Mouse (Mus musculus) kidney, postnatal 25 days (tissue): ENCODE data around the gene Kank2.
"Not testable (repeated sequence)": the region's sequence is repeated elsewhere in the genome, so short reads cannot be mapped to it uniquely, and the experiment has no call there.

Experiments used
- DNase-seq, 2 experiments: peaks; one replicate each; pipeline ENCODE4 v3.0.0; 2021; ENCODE audit warnings: mixed read lengths in 2 of 2

The Kank2 gene

DNA sequence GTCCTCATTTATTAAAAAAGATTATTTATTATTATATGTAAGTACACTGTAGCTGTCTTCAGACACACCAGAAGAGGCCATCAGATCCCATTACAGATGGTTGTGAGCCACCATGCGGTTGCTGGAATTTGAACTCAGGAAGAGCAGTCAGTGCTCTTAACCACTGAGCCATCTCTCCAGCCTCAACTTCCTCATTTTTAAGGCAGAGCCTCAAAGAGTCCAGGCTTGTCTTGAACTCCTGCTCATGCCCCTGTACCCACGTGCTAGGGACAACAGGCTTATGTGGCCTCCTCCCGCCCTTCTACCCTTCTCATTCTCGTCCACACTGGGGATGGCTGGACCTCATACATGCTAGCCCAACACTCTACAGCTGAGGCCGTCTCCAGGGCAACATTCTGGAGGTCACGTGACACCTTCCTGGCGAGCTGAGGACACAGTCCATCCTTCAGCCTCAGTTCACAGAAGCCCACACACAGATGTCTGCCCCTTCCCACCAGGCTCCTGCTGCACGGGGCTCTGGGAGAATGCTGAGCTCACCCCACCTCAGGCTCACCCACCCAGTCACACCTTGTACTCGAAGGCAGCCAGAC, 18.3 kb upstream of the Kank2 start:
- DNase-seq, result peak in 1 of 2 experiments; percentile 24

DNA sequence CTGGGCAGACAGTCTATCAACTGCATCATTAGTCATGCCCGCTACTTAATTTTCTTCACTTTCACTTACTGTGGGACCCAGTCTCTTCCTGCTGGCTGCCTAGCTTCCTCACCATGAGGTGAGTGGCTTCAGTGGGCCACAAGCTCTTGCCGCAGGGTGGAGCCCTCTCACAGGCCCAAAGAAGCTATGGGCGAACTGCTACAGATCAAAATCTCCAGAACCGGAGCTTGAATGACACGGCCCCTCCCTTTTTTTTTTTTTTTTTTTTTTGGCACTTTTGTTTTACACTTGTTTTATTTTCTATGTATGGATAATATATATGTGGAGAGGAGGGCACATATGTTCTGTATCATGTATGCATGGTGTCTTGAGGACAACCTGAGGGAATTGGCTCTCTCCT, 12.6 kb upstream of the Kank2 start:
- DNase-seq, result no peak

DNA sequence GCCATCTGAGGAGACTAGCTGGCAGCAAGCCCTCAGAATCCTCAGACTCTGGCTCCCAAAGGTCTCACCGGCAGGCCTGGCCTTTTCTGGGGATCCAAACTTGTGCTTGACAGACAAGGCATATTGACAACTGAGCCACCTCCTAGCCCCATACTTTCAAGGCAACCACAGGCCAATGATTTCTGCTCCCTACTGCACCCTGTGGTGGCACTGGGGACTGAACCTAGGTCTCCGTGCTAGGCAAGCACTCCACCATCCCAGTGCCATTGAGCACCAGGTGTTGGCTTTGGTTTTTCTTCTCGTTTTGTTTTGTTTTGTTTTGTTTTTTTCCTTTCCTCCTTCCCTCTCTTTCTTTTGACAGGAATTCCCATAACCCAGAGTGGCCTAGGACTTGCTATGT, 10.0 kb upstream of the Kank2 start:
- DNase-seq, result no peak

DNA sequence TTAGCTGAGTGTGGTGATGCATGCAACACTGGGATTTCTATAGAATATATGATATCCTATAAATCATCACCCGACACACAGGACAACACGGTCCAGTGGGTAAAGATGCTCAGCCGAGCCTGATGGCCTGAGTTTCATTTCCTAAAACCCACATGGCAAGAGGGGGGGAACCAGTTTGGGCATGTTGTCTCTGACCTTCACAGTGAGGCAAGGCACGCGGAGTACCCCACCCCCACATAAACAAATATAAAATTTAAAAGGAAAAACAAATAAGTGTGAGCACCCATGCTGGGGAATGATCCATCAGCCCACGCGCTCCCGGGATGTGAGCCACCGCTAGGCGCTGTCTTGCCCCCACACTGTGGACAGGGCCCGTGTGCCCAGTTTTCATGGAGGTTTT, 8.4 kb upstream of the Kank2 start:
- DNase-seq, result no peak

- DNase-seq, result no peak
Measured at GRCm38 (mm10) chr9:21806363-21806762, 7.8 kb upstream of the Kank2 start.

DNA sequence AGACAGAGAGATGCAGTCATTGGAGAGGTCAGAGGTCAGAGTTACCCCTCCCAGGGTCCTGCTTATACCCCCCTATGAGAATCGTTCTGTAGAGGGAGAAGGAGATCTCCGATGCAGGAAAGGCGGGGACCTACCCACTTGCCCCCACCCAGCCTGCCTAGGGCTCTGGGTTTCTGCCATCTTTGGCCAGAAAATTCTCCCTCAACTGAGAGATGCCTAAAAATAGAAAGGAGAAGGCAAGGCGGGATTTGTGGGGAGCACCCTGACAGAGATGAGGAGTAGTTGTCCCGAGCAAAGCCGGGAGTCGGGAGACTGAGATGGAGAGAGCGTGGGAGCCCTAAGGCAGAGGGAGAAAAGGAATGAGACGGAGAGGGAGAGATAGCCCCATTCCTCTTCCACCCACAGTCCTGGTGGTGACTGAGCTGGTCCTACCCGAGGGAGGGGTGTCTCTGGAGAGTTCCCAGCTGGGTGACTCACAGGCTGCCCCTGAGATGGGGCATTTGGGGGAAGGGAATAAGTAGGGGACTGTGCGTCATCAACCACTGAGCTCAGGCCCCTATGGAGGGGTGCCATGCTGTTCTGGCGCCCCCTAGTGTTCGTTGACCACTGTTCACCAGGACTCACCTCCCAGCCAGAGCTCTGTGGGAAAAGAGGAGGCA, 5.6 kb upstream of the Kank2 start:
- peak; percentile 83 to 89 for DNase-seq

GRCm38 (mm10) chr9:21801591-21801990, 3.0 kb upstream of the Kank2 start:
- DNase-seq, result no peak

- no peak for DNase-seq
Measured at GRCm38 (mm10) chr9:21801121-21801520, 2.6 kb upstream of the Kank2 start.

GRCm38 (mm10) chr9:21799010-21799350, 436 bp upstream of the Kank2 start:
- DNase-seq, result no peak

- peak; percentile 67 to 84 for DNase-seq
Measured at GRCm38 (mm10) chr9:21797921-21798344, 611 bp downstream of the Kank2 start.

DNA sequence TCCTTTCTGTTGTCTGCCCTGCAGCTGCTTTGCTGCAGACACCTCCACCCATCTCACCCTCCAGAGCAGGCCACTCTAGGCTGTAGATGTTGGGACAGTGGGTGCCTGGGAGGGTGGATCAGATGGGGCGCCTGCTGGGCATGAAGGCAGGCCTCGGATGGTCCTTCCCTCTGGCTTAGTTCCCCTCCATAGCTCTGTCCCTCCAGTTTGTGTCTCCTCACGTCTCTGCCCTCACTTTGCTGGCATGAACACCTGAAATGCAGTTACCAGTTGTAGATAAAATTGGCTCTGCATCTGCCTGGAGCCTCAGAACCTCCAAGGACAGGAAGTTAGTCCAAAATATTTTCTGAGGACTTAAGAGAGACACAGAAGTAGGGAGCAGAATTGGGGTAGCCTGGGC, 1.6 kb downstream of the Kank2 start:
- no peak for DNase-seq

- peak; percentile 33 to 65 for DNase-seq
Measured at GRCm38 (mm10) chr9:21796259-21796658, 2.3 kb downstream of the Kank2 start.

DNA sequence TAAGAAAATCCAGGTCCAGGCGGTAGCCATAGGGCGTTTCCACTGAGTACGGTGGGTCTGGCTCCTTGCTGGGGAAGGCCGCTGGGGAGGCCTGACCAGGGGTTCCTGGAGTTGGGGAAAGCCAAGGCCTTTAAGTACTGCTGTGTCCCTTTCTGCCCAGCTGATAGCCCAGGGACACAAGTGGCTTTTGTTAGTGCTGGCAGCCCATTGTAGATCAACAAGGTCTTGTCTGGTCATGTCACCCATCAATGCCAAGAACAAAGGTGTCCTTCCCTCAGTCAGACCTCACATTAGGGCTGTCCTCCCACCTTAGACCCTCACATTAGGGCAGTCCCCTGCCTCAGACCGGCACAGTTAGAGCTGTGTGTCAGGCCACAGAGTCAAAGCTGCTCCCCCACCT, 3.0 kb downstream of the Kank2 start:
- DNase-seq, result no peak

DNA sequence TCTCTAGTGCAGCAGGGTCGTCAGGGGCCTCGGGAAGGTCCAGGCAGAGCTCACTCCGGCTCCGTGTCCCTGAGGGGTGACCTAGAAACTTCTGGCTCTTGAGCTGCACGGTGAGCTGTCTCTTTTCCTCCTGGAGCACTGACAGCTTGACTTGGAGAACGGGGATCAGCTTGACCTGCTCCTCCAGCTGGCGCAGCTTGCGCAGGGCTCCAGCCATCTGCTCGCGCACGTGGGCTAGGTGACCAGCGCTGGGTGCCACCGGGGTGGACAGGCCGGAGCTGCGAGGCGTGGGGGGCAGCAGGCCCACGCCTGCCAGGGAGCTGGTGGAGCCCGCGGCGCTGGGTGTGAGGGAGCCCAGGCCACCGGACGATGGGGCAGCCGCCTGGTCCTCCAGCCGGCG, 3.6 kb downstream of the Kank2 start:
- DNase-seq, result no peak

GRCm38 (mm10) chr9:21794344-21794834, 4.2 kb downstream of the Kank2 start:
- DNase-seq, result no peak

- DNase-seq, result not testable (repeated sequence)
Measured at GRCm38 (mm10) chr9:21793507-21793906, 5.0 kb downstream of the Kank2 start.

DNA sequence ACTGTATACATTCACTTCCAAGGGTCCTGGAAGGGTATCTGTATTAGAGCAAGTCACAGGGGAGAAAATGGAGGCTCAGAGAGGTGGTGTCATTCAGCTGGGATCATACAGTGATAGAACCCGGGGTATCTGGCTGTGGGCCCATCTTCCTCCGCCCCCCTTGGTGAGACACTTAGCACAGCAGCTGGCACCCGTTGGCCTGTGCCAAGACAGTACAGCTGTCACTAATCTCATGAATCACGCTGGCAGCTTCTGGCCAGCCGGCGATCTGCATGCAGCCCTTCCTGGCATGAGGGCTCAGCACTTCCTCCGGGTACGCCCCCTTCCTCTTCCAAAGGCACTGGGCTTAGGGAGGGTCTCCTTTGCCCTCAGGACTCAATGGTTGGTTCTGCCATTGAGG, 5.9 kb downstream of the Kank2 start:
- DNase-seq, result peak; percentile 36 to 68

GRCm38 (mm10) chr9:21791861-21792260, 6.7 kb downstream of the Kank2 start:
- peak; percentile 77 to 85 for DNase-seq

DNA sequence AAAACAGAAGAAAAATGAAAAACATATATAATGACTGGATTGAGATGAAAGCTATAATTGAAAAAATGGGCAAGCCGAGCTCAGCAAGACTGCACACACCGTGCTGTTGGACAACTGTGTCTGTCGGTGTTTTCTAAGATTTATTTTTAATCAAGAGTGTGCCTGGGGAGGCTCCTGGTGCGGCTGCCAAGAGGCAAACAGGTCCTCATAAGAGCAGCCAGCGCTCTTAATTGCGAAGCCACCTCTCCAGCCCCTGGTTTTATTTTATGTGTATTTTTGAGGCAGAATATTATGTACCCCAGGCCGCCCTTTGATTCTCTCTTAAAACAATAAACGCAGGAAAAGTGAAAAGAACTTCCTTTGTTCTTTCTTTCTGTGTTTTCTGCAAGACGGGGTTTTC, 10.3 kb downstream of the Kank2 start:
- DNase-seq, result no peak

DNA sequence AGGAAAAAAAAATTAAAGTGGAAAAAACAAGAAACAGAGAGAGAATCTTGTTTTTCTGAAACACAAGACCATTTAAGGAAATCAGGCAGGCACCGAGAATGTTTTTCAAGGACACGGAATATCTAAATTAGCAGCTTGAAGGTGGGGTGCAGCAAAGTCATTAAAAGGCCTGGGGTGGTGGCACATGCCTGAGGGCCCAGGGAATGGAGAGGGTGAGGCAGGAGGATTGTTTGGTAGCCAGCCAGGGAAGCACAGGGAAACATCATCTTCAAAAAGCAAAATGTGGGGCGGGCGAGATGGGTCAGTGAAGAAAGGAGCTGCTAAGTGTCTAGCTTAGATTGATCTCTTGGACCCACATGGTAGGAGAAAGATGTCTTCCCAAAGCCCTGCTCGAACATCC, 10.9 kb downstream of the Kank2 start:
- no peak for DNase-seq

- DNase-seq, result peak; percentile 75 to 79
Measured at GRCm38 (mm10) chr9:21786906-21787305, 11.6 kb downstream of the Kank2 start.

DNA sequence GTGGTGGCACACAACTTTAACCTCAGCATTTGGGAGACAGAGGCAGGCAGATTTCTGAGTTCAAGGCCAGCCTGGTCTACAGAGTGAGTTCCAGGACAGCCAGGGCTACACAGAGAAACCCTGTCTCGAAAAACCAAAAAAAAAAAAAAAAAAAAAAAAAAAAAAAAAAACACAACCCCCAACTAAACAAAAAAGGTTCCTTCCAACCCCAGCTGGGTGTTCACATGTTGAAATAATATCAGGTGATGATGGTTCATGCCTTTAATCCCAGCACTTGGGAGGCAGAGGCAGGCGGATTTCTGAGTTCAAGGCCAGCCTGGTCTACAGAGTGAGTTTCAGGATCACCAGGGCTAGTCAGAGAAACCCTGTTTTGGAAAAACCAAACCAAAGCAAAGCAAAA, 12.2 kb downstream of the Kank2 start:
- DNase-seq, result not testable (repeated sequence)

DNA sequence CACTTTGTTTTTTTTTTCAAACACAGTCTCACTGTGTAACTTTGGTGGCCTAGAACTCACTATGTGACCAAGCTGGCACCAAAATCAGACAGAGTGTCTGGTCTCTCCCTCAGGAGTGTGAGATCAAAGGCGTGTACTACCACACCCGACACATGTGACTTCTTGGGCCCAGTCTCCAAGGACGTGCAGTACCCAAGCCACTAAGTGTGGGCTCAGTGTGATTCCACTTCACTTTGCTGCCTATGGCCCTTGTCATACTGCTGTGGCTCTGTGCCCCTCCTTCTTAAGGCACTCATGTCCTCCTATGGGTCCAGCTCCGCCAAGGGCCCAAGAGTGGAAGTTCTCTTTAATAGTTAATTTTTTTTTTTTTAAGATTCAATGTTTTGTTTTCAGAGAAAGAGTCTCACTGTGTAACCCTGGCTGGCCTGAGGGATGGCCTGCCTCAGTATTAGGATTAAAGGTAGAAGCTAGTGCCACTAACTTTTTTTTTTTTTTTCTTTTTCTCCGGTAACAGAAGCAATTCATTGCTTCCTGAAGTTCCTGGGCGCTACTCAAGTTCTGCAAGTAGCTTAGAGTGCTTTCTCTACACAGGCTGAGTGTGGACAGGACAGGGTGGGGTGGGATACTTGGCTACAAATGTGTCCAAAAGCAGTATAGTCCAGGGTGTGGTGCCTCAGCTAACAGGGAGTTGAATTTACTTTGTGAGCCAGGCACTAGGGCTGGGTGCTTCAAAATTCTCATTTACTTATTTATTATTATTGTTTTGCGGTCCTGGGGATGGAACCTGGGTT, 13.8 kb downstream of the Kank2 start:
- no peak for DNase-seq
